Mouse (Mus musculus) heart, adult 2 months (tissue): ENCODE results near the gene Cela3a.

ENCODE experiments used
- CTCF ChIP-seq: fragments of 200-600 bp; IDR thresholded peaks from 2 replicates; pipeline ENCODE4 v1.8.1; 2022; ENCODE audit warnings: antibody characterized with exemption, mild to moderate bottlenecking, moderate library complexity
- EP300 ChIP-seq: fragments of 200-500 bp; IDR thresholded peaks from 2 replicates; pipeline ENCODE4 v1.6.1; 2011; ENCODE audit warnings: low read depth, low read length, control low read depth; ENCODE audit not compliant: insufficient read depth
- POLR2A ChIP-seq: fragments of 200-500 bp; IDR thresholded peaks from 2 replicates; pipeline ENCODE4 v1.6.1; 2011; ENCODE audit warnings: mild to moderate bottlenecking, low read depth, low read length, control low read depth; ENCODE audit not compliant: insufficient read depth

GRCm38 (mm10) chr4:137443625-137444024 lies 34.0 kb upstream of the Cela3a start:
- TF ChIP-seq CTCF (peak; percentile 96), POLR2A (no peak), EP300 (peak; percentile 71)
